Mouse (Mus musculus) heart, postnatal 0 days (tissue): Measurements from ENCODE around the gene Rps27l.

Experiments used
- CTCF ChIP-seq: IDR thresholded peaks from 2 replicates; pipeline ENCODE4 v1.5.1; 2016; ENCODE audit warnings: antibody characterized with exemption, control low read depth, low read depth
- EP300 ChIP-seq: IDR thresholded peaks from 2 replicates; pipeline ENCODE4 v1.6.1; 2016; ENCODE audit warnings: antibody characterized with exemption, low read depth

- TF ChIP-seq CTCF (no peak), EP300 (no peak)
Measured at GRCm38 (mm10) chr9:66914540-66914939, 31.3 kb upstream of the Rps27l start.
